Mouse (Mus musculus) C2C12 (cell line): ENCODE results near the gene Akap2.

ENCODE experiments used
- CTCF ChIP-seq: IDR thresholded peaks from one replicate; pipeline ENCODE4 v1.5.1; 2011; ENCODE audit not compliant: control insufficient read depth, insufficient read depth, insufficient read length
- MYOG ChIP-seq: IDR thresholded peaks from one replicate; pipeline ENCODE4 v1.6.1; 2011; ENCODE audit not compliant: control insufficient read depth, insufficient read length; ENCODE audit errors: extremely low read depth

- TF ChIP-seq MYOG: no peak
- TF ChIP-seq CTCF: no peak
Measured at GRCm38 (mm10) chr4:57684676-57685215, 32.7 kb upstream of the Akap2 start.
